10 mouse cellular contexts compared by ENCODE assay signal in the genomic region with DNA sequence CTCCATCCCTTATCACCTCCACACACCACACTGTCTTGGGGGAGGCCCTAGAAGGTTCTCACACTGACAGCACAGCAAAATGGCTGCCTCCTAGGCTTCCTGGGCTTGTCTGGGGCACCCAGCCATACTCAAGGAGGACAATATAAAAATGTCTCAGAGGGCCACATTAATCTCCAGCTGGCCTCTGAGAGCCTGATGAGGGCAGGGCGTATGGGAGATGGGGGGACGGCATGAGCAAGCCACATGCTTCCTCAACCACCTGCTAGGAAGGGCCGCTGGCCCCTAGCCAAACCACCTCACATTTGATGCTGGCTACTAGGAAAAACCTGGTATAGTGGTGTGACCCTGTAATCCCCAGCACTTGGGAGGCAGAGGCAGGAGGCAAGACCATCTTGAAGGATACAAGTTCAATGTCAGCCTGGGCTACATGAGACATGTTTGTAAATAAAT. TPM values are rescaled to one million over a fixed set of nuclear protein-coding genes. Genes with fewer than 3 reads are reported as not detected.
DNase-seq lines count a peak whose midpoint lies in the region; ATAC-seq lines count a peak whose summit lies in the region.
"Had no signal": no experiment of that assay in that cellular context is flagged by ENCODE, and none has a peak within 500 bp of the region (broad histone marks: within the 10 kb centered on the region; RNA-seq: fewer than 3 reads in every experiment).

No protein-coding gene starts in this region.

- peak overlapping the region; percentile 56 for H3K4me3 ChIP-seq in heart, embryonic 16.5 days (ENCODE audit: low read length)
- H3K4me3 ChIP-seq in brown adipose tissue, adult 24 weeks (ENCODE audit: insufficient read depth, low read depth, low read length): peak overlapping the region; percentile 54; the same call in 1 of the 2 replicates

- H3K27ac ChIP-seq in heart, embryonic 16.5 days (ENCODE audit: low read length): peak overlapping the region; percentile 99
- peak overlapping the region; percentile 71 for H3K27ac ChIP-seq in brown adipose tissue, adult 24 weeks (replicated peaks; ENCODE audit: low read depth, low read length)

- intact Hi-C loops in heart, postnatal 25 days (cut with DNase I): no loop called here

- peaks cover 4% of the 10 kb centered on the region for H3K36me3 ChIP-seq in heart, embryonic 16.5 days (ENCODE audit: control insufficient read depth, insufficient read depth)

- no peak for ATAC-seq in heart, embryonic 16.5 days (replicated peaks; ENCODE audit: extremely low read depth, insufficient read depth, low FRiP score)

- peak overlapping the region; percentile 81 for H3K4me2 ChIP-seq in heart, embryonic 16.5 days (ENCODE audit: low read depth, low read length)

- no peak for DNase-seq in heart, postnatal 25 days (ENCODE audit: low spot score)
- DNase-seq in A20 (ENCODE audit: low read depth, low spot score) (peak; percentile 67), liver (peak; percentile 65)
- DNase-seq in urinary bladder, postnatal 10 days (ENCODE audit: low spot score): no peak
- no peak for DNase-seq in right cerebral cortex, postnatal 4 days
- DNase-seq in layer of hippocampus, adult 9-10 months (ENCODE audit: low spot score): no peak

- H3K9me3 ChIP-seq in heart, embryonic 16.5 days (replicated peaks; ENCODE audit: control insufficient read depth, low read length): no peaks in the 10 kb centered on the region

- peak overlapping the region; percentile 84 for H3K9ac ChIP-seq in heart, embryonic 16.5 days (ENCODE audit: low read length)

- peaks cover 68% of the 10 kb centered on the region for H3K4me1 ChIP-seq in heart, embryonic 16.5 days (ENCODE audit: control insufficient read depth, insufficient read depth, low read length)
- H3K4me1 ChIP-seq in brown adipose tissue, adult 24 weeks (ENCODE audit: control insufficient read depth, insufficient read depth, insufficient read length, low read length): peaks cover 43% of the 10 kb centered on the region

- 37% methylated on average over 3 of the region's 3 CpGs for WGBS in heart, embryonic 16.5 days

- H3K27me3 ChIP-seq in heart, embryonic 16.5 days (ENCODE audit: control insufficient read depth, insufficient read depth, low read length): no peaks in the 10 kb centered on the region

RNA-seq across cellular contexts. Expression of a gene that starts 3.3 kb away (rescaled TPM):
- polyA plus RNA-seq in heart, embryonic 16.5 days (2015; fragmentation: Nextera tagmentation; extraction: Ambion mirVana): 2.1 and 2.7 TPM in 2 replicates
- total RNA-seq in heart, postnatal 25 days (2021): not detected
- polyA plus RNA-seq in brown adipose tissue, adult 24 weeks (2012; ENCODE audit: insufficient read depth, insufficient read length, missing spikeins): not detected in 2 replicates
- total RNA-seq: left cerebral cortex, postnatal 10 days had no signal

RNA-seq across cellular contexts. Expression of a gene that starts 16.7 kb away (rescaled TPM):
- 211 and 253 TPM in 2 replicates for polyA plus RNA-seq in heart, embryonic 16.5 days (2015; fragmentation: Nextera tagmentation; extraction: Ambion mirVana)
- 1 to 10 TPM; 4.4 TPM for total RNA-seq in heart, postnatal 25 days (2021)
- 1.8 TPM in 1 of 2 replicates, not detected in the other for polyA plus RNA-seq in brown adipose tissue, adult 24 weeks (2012; ENCODE audit: insufficient read depth, insufficient read length, missing spikeins)

RNA-seq across cellular contexts. Expression of a gene that starts 21.8 kb away (rescaled TPM):
- polyA plus RNA-seq in heart, embryonic 16.5 days (2015; fragmentation: Nextera tagmentation; extraction: Ambion mirVana): not detected in 2 replicates
- not detected for total RNA-seq in heart, postnatal 25 days (2021)
- polyA plus RNA-seq in brown adipose tissue, adult 24 weeks (2012; ENCODE audit: insufficient read depth, insufficient read length, missing spikeins): not detected in 2 replicates
- total RNA-seq: neutrophil, adult 5-6 weeks had no signal

RNA-seq across cellular contexts. Expression of a gene that starts 26.8 kb away (rescaled TPM):
- polyA plus RNA-seq in heart, embryonic 16.5 days (2015; fragmentation: Nextera tagmentation; extraction: Ambion mirVana): 43.1 and 46.8 TPM in 2 replicates
- 10 to 100 TPM; 37.7 to 46.9 TPM for total RNA-seq in heart, postnatal 25 days (2021)
- 8.1 and 11.2 TPM in 2 replicates for polyA plus RNA-seq in brown adipose tissue, adult 24 weeks (2012; ENCODE audit: insufficient read depth, insufficient read length, missing spikeins)

Comparison
In these comparisons a context has a peak if more than half of its experiments do, and no peak if none do; other contexts are left out.
1. DNase-seq: peak in A20 (single experiment) and liver (single experiment); none in heart, postnatal 25 days (single experiment), urinary bladder, postnatal 10 days (single experiment), right cerebral cortex, postnatal 4 days (single experiment) and layer of hippocampus, adult 9-10 months (single experiment).
2. RNA of a gene that starts 16.7 kb away (polyA plus RNA-seq): 211 to 253 TPM in heart, embryonic 16.5 days; 1.8 TPM in brown adipose tissue, adult 24 weeks; every median in the first group is over 10 times any median in the second.